Mouse (Mus musculus) heart, postnatal 14 days (tissue): ENCODE results near the gene Rab25. TPM values are rescaled to one million over a fixed set of nuclear protein-coding genes. Genes with fewer than 3 reads are reported as not detected.

Source experiments
- microRNA-seq, 2 experiments: library from miRNA; unstranded; fragments of <30 nt; microRNA quantifications; one replicate each; pipeline ENCODE4 v1.2.0; 2021 to 2022
- total RNA-seq, 2 experiments: library from RNA; stranded (reverse); gene quantifications; 2 replicates each; pipeline ENCODE4 v1.2.3; 2021

Rab25 gene
- total RNA-seq, 2 experiments from 2014 or later = 0.33 TPM; not detected in 1

Small RNA genes within 50 kb of the gene (microRNA-seq; reads per million reads assigned to microRNA genes)
- 0 reads per million in 2 experiments for gene Mir1905

Other genes starting within 250 kb of the Rab25 start
- 10 to 100 TPM; 90.8 to 98.8 TPM for gene Glmp, start 223.3 kb downstream of the Rab25 start, total RNA-seq
- 1 to 10 TPM; 1.6 TPM for gene Tmem79, start 212.2 kb downstream of the Rab25 start, total RNA-seq
- 10 to 100 TPM; 41.5 to 44.3 TPM for gene Smg5, start 212.0 kb downstream of the Rab25 start, total RNA-seq
- gene Paqr6, start 183.7 kb downstream of the Rab25 start, total RNA-seq = under 1 TPM; 0.22 to 0.67 TPM
- gene Bglap3, start 175.6 kb downstream of the Rab25 start, total RNA-seq = not detected
- gene Bglap2, start 169.6 kb downstream of the Rab25 start, total RNA-seq = not detected
- gene Bglap, start 163.8 kb downstream of the Rab25 start, total RNA-seq = not detected
- gene Pmf1, start 138.0 kb downstream of the Rab25 start, total RNA-seq = 10 to 100 TPM; 23.9 to 25.0 TPM
- 10 to 100 TPM; 13.1 to 14.2 TPM for gene Slc25a44, start 123.2 kb downstream of the Rab25 start, total RNA-seq
- gene Sema4a, start 87.1 kb downstream of the Rab25 start, total RNA-seq = 1 to 10 TPM; 2.3 to 2.6 TPM
- 100 to 1,000 TPM; 128 TPM for gene Lmna, start 38.3 kb downstream of the Rab25 start, total RNA-seq
- 1 to 10 TPM in 1 of 2 experiments, under 1 TPM in 1; 0.81 to 2.0 TPM for gene Mex3a, start 15.9 kb downstream of the Rab25 start, total RNA-seq
- 10 to 100 TPM; 77.7 TPM for gene Lamtor2, start 4.8 kb upstream of the Rab25 start, total RNA-seq
- gene Ubqln4, start 5.5 kb upstream of the Rab25 start, total RNA-seq = 10 to 100 TPM; 55.4 to 60.0 TPM
- gene Ssr2, start 27.6 kb upstream of the Rab25 start, total RNA-seq = 100 to 1,000 TPM in 1 of 2 experiments, 10 to 100 TPM in 1; 95.9 to 108 TPM
- gene Arhgef2, start 57.7 kb upstream of the Rab25 start, total RNA-seq = 10 to 100 TPM; 71.1 to 71.5 TPM
- gene Rxfp4, start 104.8 kb upstream of the Rab25 start, total RNA-seq = not detected
- 10 to 100 TPM; 36.9 to 40.5 TPM for gene Khdc4, start 137.5 kb upstream of the Rab25 start, total RNA-seq
- 10 to 100 TPM; 59.5 to 73.4 TPM for gene Rit1, start 168.5 kb upstream of the Rab25 start, total RNA-seq
- 1 to 10 TPM; 4.3 to 5.0 TPM for gene Syt11, start 226.9 kb upstream of the Rab25 start, total RNA-seq